8 mouse cellular contexts compared by ENCODE assay signal in genomic region chr2:14073008-14073361, GRCm38 (mm10). TPM values are rescaled to one million over a fixed set of nuclear protein-coding genes. Genes with fewer than 3 reads are reported as not detected.
DNase-seq lines count a peak whose midpoint lies in the region; ATAC-seq and TF ChIP-seq lines count a peak whose summit lies in the region.

No protein-coding gene starts in this region.

- H3K4me2 ChIP-seq in forebrain, postnatal 0 days (ENCODE audit: low read depth), result peak overlapping the region; percentile 57

- H3K79me2 ChIP-seq in heart, adult 2 months (replicated peaks; ENCODE audit: control insufficient read depth, insufficient read depth, low read length), result peaks cover 2% of the 10 kb centered on the region
- H3K79me2 ChIP-seq in macrophage (ENCODE audit: inconsistent target), result peaks cover 41% of the 10 kb centered on the region

- H3K27me3 ChIP-seq in heart, adult 2 months (ENCODE audit: control insufficient read depth, insufficient read depth, low read length), result no peaks in the 10 kb centered on the region
- no peaks in the 10 kb centered on the region for H3K27me3 ChIP-seq in ES-Bruce4 (ENCODE audit: control insufficient read depth, insufficient read depth, low read length, poor library complexity, severe bottlenecking)
- H3K27me3 ChIP-seq in forebrain, postnatal 0 days (ENCODE audit: insufficient read depth, low read length), result no peaks in the 10 kb centered on the region

- DNase-seq in heart, adult 2 months, result no peak
- DNase-seq in heart, adult 8-10 months (ENCODE audit: low spot score), result no peak
- no peak for DNase-seq in forebrain, postnatal 0 days
- no peak for DNase-seq in gastrocnemius, postnatal 36 days
- no peak for DNase-seq in testis, postnatal 14 days (ENCODE audit: low spot score)
- DNase-seq in kidney, postnatal 36 days, result no peak

- WGBS in heart, adult 2 months, result 15% methylated on average over 8 of the region's 8 CpGs
- 14% methylated on average over 8 of the region's 8 CpGs for WGBS in forebrain, postnatal 0 days
- WGBS in macrophage (ENCODE audit: missing documents), result 11% methylated on average over 8 of the region's 8 CpGs

- TF ChIP-seq EP300 in heart, adult 2 months (IDR thresholded peaks at IDR 0.05; ENCODE audit: insufficient read depth, low read depth, low read length), result no peak
- no peak for TF ChIP-seq EP300 in ES-Bruce4 (IDR thresholded peaks at IDR 0.05; ENCODE audit: insufficient read depth, low read depth, low read length)

- H3K36me3 ChIP-seq in heart, adult 2 months (ENCODE audit: control insufficient read depth, insufficient read depth, low read length), result peaks cover 10% of the 10 kb centered on the region
- H3K36me3 ChIP-seq in ES-Bruce4 (ENCODE audit: control insufficient read depth, insufficient read depth, low read length, poor library complexity, severe bottlenecking) (no peaks in the 10 kb centered on the region), macrophage (ENCODE audit: inconsistent target) (no peaks in the 10 kb centered on the region)
- H3K36me3 ChIP-seq in forebrain, postnatal 0 days (ENCODE audit: insufficient read depth), result no peaks in the 10 kb centered on the region

- no peaks in the 10 kb centered on the region for H3K9me3 ChIP-seq in ES-Bruce4 (replicated peaks; ENCODE audit: control insufficient read depth, insufficient read depth, low read length, poor library complexity, severe bottlenecking)
- no peaks in the 10 kb centered on the region for H3K9me3 ChIP-seq in forebrain, postnatal 0 days (ENCODE audit: low read length)

- peak overlapping the region; percentile 89 for H3K4me3 ChIP-seq in heart, adult 2 months
- peak overlapping the region; percentile 97 for H3K4me3 ChIP-seq in ES-Bruce4 (ENCODE audit: low read depth, low read length)
- peak overlapping the region; percentile 74 for H3K4me3 ChIP-seq in forebrain, postnatal 0 days (ENCODE audit: low read depth, low read length)
- H3K4me3 ChIP-seq in macrophage (ENCODE audit: inconsistent target), result peak overlapping the region; percentile 93

- TF ChIP-seq POLR2A in heart, adult 2 months (IDR thresholded peaks at IDR 0.05; ENCODE audit: insufficient read depth, low read depth, low read length), result no peak
- TF ChIP-seq POLR2A in ES-Bruce4 (IDR thresholded peaks at IDR 0.05; ENCODE audit: insufficient read depth, low read length), result no peak

- H3K9ac ChIP-seq in heart, adult 2 months (ENCODE audit: low read depth, low read length), result peak overlapping the region; percentile 94
- H3K9ac ChIP-seq in ES-Bruce4 (ENCODE audit: low read depth, poor library complexity, severe bottlenecking), result peak overlapping the region; percentile 92
- peak overlapping the region; percentile 96 for H3K9ac ChIP-seq in forebrain, postnatal 0 days

- no peak for TF ChIP-seq CTCF in heart, adult 2 months (IDR thresholded peaks at IDR 0.05)
- no peak for TF ChIP-seq CTCF in ES-Bruce4 (IDR thresholded peaks at IDR 0.05; ENCODE audit: low read depth, low read length)
- TF ChIP-seq CTCF in forebrain, postnatal 0 days (IDR thresholded peaks at IDR 0.05; ENCODE audit: low read depth), result no peak

- H3K4me1 ChIP-seq in heart, adult 2 months (ENCODE audit: control insufficient read depth, insufficient read depth, low read length), result peaks cover 1% of the 10 kb centered on the region
- no peaks in the 10 kb centered on the region for H3K4me1 ChIP-seq in ES-Bruce4 (ENCODE audit: control insufficient read depth, insufficient read depth, low read length)
- H3K4me1 ChIP-seq in forebrain, postnatal 0 days (ENCODE audit: insufficient read depth), result peaks cover 12% of the 10 kb centered on the region; the same call in 1 of the 2 replicates

- no peak for ATAC-seq in forebrain, postnatal 0 days

- H3K27ac ChIP-seq in heart, adult 2 months, result peak overlapping the region; percentile 100
- H3K27ac ChIP-seq in ES-Bruce4 (ENCODE audit: insufficient read depth, low read length) (peak overlapping the region; percentile 91), macrophage (peak overlapping the region; percentile 94)
- H3K27ac ChIP-seq in forebrain, postnatal 0 days (ENCODE audit: low read depth, low read length), result peak overlapping the region; percentile 98

- intact Hi-C loops in heart, adult 2 months (cut with DNase I), result loop anchor here (1.0 kb wide), 1 partner anchor 17 kb away; the partner anchor contains the start of gene Hacd1
- intact Hi-C loops in gastrocnemius, postnatal 36 days (cut with DNase I), result no loop called here

RNA-seq across cellular contexts. Expression of gene Stam, which starts 0.9 kb away (rescaled TPM):
- 10 to 100 TPM; 23.0 to 23.9 TPM for total RNA-seq in heart, adult 2 months (2021)
- 8.8 and 13.9 TPM in 2 replicates for polyA plus RNA-seq in heart, adult 2 months (2012; rRNA removed)
- 10 to 100 TPM; 22.9 to 26.7 (median 23.8) TPM for total RNA-seq in heart, adult 8-10 months (2022)
- polyA plus RNA-seq in ES-Bruce4 (2011; ENCODE audit: insufficient read depth, insufficient read length, low read depth, missing spikeins) (56.6 and 71.3 TPM in 2 replicates), macrophage (2018) (13.5 to 22.9 TPM (median 17.2 TPM) in 3 replicates)
- 88.1 and 99.9 TPM in 2 replicates for total RNA-seq in forebrain, postnatal 0 days (2014; rRNA removed)
- polyA plus RNA-seq in forebrain, postnatal 0 days (2015; fragmentation: Nextera tagmentation; extraction: Ambion mirVana), result 74.6 and 100 TPM in 2 replicates
- total RNA-seq in macrophage (2018; cell fraction: chromatin; rRNA removed), result 100 to 1,000 TPM in 21 of 26 experiments, 10 to 100 TPM in 5; 43.1 to 166 (median 123) TPM
- 10 to 100 TPM in 25 of 26 experiments, 1 to 10 TPM in 1; 10.0 to 24.4 (median 19.0) TPM for total RNA-seq in macrophage (2018; cell fraction: cytosol; rRNA removed)
- total RNA-seq in macrophage (2018; cell fraction: nucleus; rRNA removed), result 10 to 100 TPM; 17.5 to 83.6 (median 53.7) TPM
- 10 to 100 TPM; 16.0 to 17.9 TPM for total RNA-seq in gastrocnemius, postnatal 36 days (2021)

RNA-seq across cellular contexts. Expression of gene Hacd1, which starts 17.1 kb away (rescaled TPM):
- total RNA-seq in heart, adult 2 months (2021), result 10 to 100 TPM; 69.3 to 71.0 TPM
- 95.8 and 170 TPM in 2 replicates for polyA plus RNA-seq in heart, adult 2 months (2012; rRNA removed)
- total RNA-seq in heart, adult 8-10 months (2022), result 10 to 100 TPM; 41.9 to 56.1 (median 50.6) TPM
- polyA plus RNA-seq in ES-Bruce4 (2011; ENCODE audit: insufficient read depth, insufficient read length, low read depth, missing spikeins), result 11.2 TPM in 2 replicates
- 60.3 and 67.5 TPM in 2 replicates for total RNA-seq in forebrain, postnatal 0 days (2014; rRNA removed)
- 82.2 and 90.4 TPM in 2 replicates for polyA plus RNA-seq in forebrain, postnatal 0 days (2015; fragmentation: Nextera tagmentation; extraction: Ambion mirVana)
- 1 to 10 TPM in 7 of 26 experiments, under 1 TPM in 2, not detected in 17; 0.81 to 3.5 (median 1.2) TPM for total RNA-seq in macrophage (2018; cell fraction: chromatin; rRNA removed)
- 1 to 10 TPM; 2.0 to 7.0 (median 4.3) TPM for total RNA-seq in macrophage (2018; cell fraction: cytosol; rRNA removed)
- 1 to 10 TPM in 13 of 26 experiments, under 1 TPM in 7, not detected in 6; 0.75 to 7.7 (median 1.3) TPM for total RNA-seq in macrophage (2018; cell fraction: nucleus; rRNA removed)
- polyA plus RNA-seq in macrophage (2018), result 2.9 to 14.4 TPM (median 5.1 TPM) in 3 replicates
- 100 to 1,000 TPM; 194 to 214 TPM for total RNA-seq in gastrocnemius, postnatal 36 days (2021)
